ENCODE assay signal across 20 mouse cellular contexts in the genomic region with DNA sequence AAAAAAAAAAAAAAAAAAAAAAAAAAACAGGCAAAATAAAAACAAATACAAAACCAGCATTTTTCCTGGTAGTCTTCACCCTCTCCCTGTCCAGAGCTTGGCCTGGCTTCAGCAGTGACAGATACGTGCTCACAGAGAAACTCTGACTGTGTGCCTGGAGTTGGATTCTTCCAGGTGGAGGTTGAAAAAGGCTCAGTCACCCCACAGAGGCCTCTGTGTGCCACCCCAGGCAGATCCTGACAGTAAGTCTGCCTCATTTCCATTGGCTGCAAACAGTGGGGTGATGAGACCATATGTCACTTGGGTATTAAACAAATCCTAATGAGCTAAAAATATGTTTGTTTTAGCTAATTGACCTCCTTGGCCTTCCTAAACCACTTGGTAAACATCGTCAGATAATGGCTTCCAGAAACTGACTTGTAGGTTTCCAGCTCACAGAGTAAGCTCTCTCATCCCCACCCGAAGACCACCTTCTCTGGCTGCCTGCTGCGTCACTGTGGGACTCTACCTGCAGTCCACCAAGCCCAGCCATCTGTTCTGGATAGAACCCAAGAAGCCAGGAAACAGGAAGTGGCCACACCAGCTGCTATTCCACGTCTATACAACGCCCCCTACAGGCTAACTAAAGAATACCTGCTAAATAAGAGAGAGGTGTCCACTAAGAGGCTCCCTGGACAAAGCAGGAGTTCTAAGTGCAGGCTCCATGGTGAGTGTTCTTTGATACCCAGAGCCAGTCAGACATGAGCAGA. TPM values are rescaled to one million over a fixed set of nuclear protein-coding genes. Genes with fewer than 3 reads are reported as not detected.
DNase-seq lines count a peak whose midpoint lies in the region; ATAC-seq and TF ChIP-seq lines count a peak whose summit lies in the region.
"Had no signal": no experiment of that assay in that cellular context is flagged by ENCODE, and none has a peak within 500 bp of the region (broad histone marks: within the 10 kb centered on the region; RNA-seq: fewer than 3 reads in every experiment).

No protein-coding gene starts in this region.

- no peaks in the 10 kb centered on the region for H3K4me1 ChIP-seq in intestine, postnatal 0 days (replicated peaks; ENCODE audit: control insufficient read depth, insufficient read depth, low read length)
- no peaks in the 10 kb centered on the region for H3K4me1 ChIP-seq in intestine, embryonic 16.5 days (ENCODE audit: control insufficient read depth, insufficient read depth, low read length)
- peaks cover 6% of the 10 kb centered on the region; the same call in 1 of the 2 replicates for H3K4me1 ChIP-seq in cerebellum, adult 2 months (ENCODE audit: control insufficient read depth, insufficient read depth, low read length)
- H3K4me1 ChIP-seq: kidney, embryonic 15.5 days; liver, embryonic 13.5 days had no signal

- no peaks in the 10 kb centered on the region for H3K9me3 ChIP-seq in intestine, postnatal 0 days (ENCODE audit: control insufficient read depth)
- H3K9me3 ChIP-seq in intestine, embryonic 16.5 days (ENCODE audit: control insufficient read depth, low read length), result no peaks in the 10 kb centered on the region
- H3K9me3 ChIP-seq: kidney, embryonic 15.5 days; liver, embryonic 13.5 days; midbrain, embryonic 13.5 days had no signal

- no peak for ATAC-seq in intestine, postnatal 0 days
- no peak for ATAC-seq in intestine, embryonic 16.5 days
- ATAC-seq: midbrain, embryonic 13.5 days had no signal

- DNase-seq in retina, adult 2 months (ENCODE audit: low read depth, low spot score), result peak; percentile 80
- DNase-seq in retina, embryonic 14.5 days (ENCODE audit: low spot score), result no peak
- peak; percentile 37 to 55 for DNase-seq in cerebellum, adult 2 months
- peak; percentile 59 for DNase-seq in retina, postnatal 7 days (ENCODE audit: low read depth, low spot score)
- DNase-seq in kidney, postnatal 25 days, result no peak
- no peak for DNase-seq in left cerebral cortex, postnatal 4 days
- DNase-seq: adrenal gland, postnatal 10 days; embryo, embryonic 11 days; gastrocnemius, postnatal 10 days; heart, postnatal 36 days; liver, embryonic 13.5 days; lung, postnatal 4 days had no signal

- no peaks in the 10 kb centered on the region for H3K36me3 ChIP-seq in intestine, postnatal 0 days (ENCODE audit: control insufficient read depth, insufficient read depth)
- no peaks in the 10 kb centered on the region for H3K36me3 ChIP-seq in intestine, embryonic 16.5 days (ENCODE audit: control insufficient read depth, insufficient read depth, low read length)
- H3K36me3 ChIP-seq: kidney, embryonic 15.5 days; liver, embryonic 13.5 days; midbrain, embryonic 13.5 days had no signal

- H3K4me3 ChIP-seq in intestine, postnatal 0 days (ENCODE audit: low read depth, low read length), result no peak overlapping the region
- H3K4me3 ChIP-seq in intestine, embryonic 16.5 days (ENCODE audit: low read length), result no peak overlapping the region
- H3K4me3 ChIP-seq in cerebellum, adult 2 months (replicated peaks; ENCODE audit: insufficient read depth, low read depth, low read length), result no peak overlapping the region
- H3K4me3 ChIP-seq: kidney, embryonic 15.5 days; liver, embryonic 13.5 days; midbrain, embryonic 13.5 days had no signal

- TF ChIP-seq POLR2A in cerebellum, adult 2 months (IDR thresholded peaks at IDR 0.05; ENCODE audit: borderline replicate concordance, insufficient read depth, low read length), result no peak

- H3K9ac ChIP-seq in intestine, postnatal 0 days (ENCODE audit: low read depth, low read length), result no peak overlapping the region
- no peak overlapping the region for H3K9ac ChIP-seq in intestine, embryonic 16.5 days (ENCODE audit: low read depth, low read length)
- H3K9ac ChIP-seq: kidney, embryonic 15.5 days; liver, embryonic 13.5 days; midbrain, embryonic 13.5 days had no signal

- intact Hi-C loops in left cerebral cortex, postnatal 4 days (cut with DNase I), result no loop called here

- H3K27ac ChIP-seq in intestine, postnatal 0 days (ENCODE audit: low read depth, low read length), result no peak overlapping the region
- no peak overlapping the region for H3K27ac ChIP-seq in intestine, embryonic 16.5 days (ENCODE audit: low read length)
- no peak overlapping the region for H3K27ac ChIP-seq in cerebellum, adult 2 months (ENCODE audit: insufficient read depth, low read length)
- H3K27ac ChIP-seq: kidney, embryonic 15.5 days; liver, embryonic 13.5 days; midbrain, embryonic 13.5 days had no signal

- no peaks in the 10 kb centered on the region for H3K27me3 ChIP-seq in intestine, postnatal 0 days (replicated peaks; ENCODE audit: control insufficient read depth, insufficient read depth, low read length)
- no peaks in the 10 kb centered on the region for H3K27me3 ChIP-seq in intestine, embryonic 16.5 days (replicated peaks; ENCODE audit: control insufficient read depth, insufficient read depth, low read length)
- H3K27me3 ChIP-seq in cerebellum, adult 2 months (ENCODE audit: control insufficient read depth, insufficient read depth, low read length), result no peaks in the 10 kb centered on the region
- H3K27me3 ChIP-seq: kidney, embryonic 15.5 days; liver, embryonic 13.5 days; midbrain, embryonic 13.5 days had no signal

- H3K4me2 ChIP-seq in intestine, postnatal 0 days (replicated peaks; ENCODE audit: low read depth), result no peak overlapping the region
- no peak overlapping the region for H3K4me2 ChIP-seq in intestine, embryonic 16.5 days (ENCODE audit: low read depth, low read length)
- H3K4me2 ChIP-seq: heart, embryonic 11.5 days; kidney, embryonic 15.5 days; liver, embryonic 13.5 days; midbrain, embryonic 13.5 days had no signal

- peak; percentile 36 for TF ChIP-seq CTCF in intestine, postnatal 0 days (IDR thresholded peaks at IDR 0.05; ENCODE audit: low read depth)
- TF ChIP-seq CTCF in cerebellum, adult 2 months (IDR thresholded peaks at IDR 0.05; ENCODE audit: borderline replicate concordance, insufficient read depth, low read depth, low read length), result peak; percentile 13; the same call in 1 of the 2 replicates

- WGBS in intestine, postnatal 0 days, result 42% methylated on average over 6 of the region's 6 CpGs
- 48% methylated on average over 6 of the region's 6 CpGs for WGBS in intestine, embryonic 16.5 days
- 11% methylated on average over 6 of the region's 6 CpGs for WGBS in cerebellum, adult 2 months

RNA-seq across cellular contexts. Expression of a gene that starts 1.4 kb away (rescaled TPM):
- not detected in 2 replicates for polyA plus RNA-seq in intestine, postnatal 0 days (2015; fragmentation: Nextera tagmentation; extraction: Ambion mirVana)
- polyA plus RNA-seq in intestine, embryonic 16.5 days (2015; fragmentation: Nextera tagmentation; extraction: Ambion mirVana), result not detected in 2 replicates
- polyA plus RNA-seq in cerebellum, adult 2 months (2012; rRNA removed), result 0.05 TPM in 1 of 2 replicates, not detected in the other
- total RNA-seq in left cerebral cortex, postnatal 4 days (2021), result under 1 TPM in 1 of 2 experiments, not detected in 1; 0.08 TPM
- total RNA-seq: gastrocnemius, postnatal 10 days; heart, postnatal 36 days; left cerebral cortex, postnatal 14 days; MEL had no signal
- polyA plus RNA-seq: kidney, embryonic 15.5 days; midbrain, embryonic 13.5 days; thymus, postnatal 0 days had no signal

RNA-seq across cellular contexts. Expression of a gene that starts 11.6 kb away (rescaled TPM):
- polyA plus RNA-seq in intestine, postnatal 0 days (2015; fragmentation: Nextera tagmentation; extraction: Ambion mirVana), result not detected in 2 replicates
- polyA plus RNA-seq in intestine, embryonic 16.5 days (2015; fragmentation: Nextera tagmentation; extraction: Ambion mirVana), result 0.11 and 0.34 TPM in 2 replicates
- 0.03 TPM in 1 of 2 replicates, not detected in the other for polyA plus RNA-seq in cerebellum, adult 2 months (2012; rRNA removed)
- not detected for total RNA-seq in left cerebral cortex, postnatal 4 days (2021)
- total RNA-seq: gastrocnemius, postnatal 10 days; left cerebral cortex, postnatal 14 days; MEL had no signal
- polyA plus RNA-seq: midbrain, embryonic 13.5 days; thymus, postnatal 0 days had no signal

RNA-seq across cellular contexts. Expression of a gene that starts 26.2 kb away (rescaled TPM):
- 0.07 and 0.09 TPM in 2 replicates for polyA plus RNA-seq in intestine, postnatal 0 days (2015; fragmentation: Nextera tagmentation; extraction: Ambion mirVana)
- polyA plus RNA-seq in intestine, embryonic 16.5 days (2015; fragmentation: Nextera tagmentation; extraction: Ambion mirVana), result 0.12 TPM in 2 replicates
- polyA plus RNA-seq in cerebellum, adult 2 months (2012; rRNA removed), result 2.1 and 2.3 TPM in 2 replicates
- total RNA-seq in left cerebral cortex, postnatal 4 days (2021), result 1 to 10 TPM; 2.3 to 2.9 TPM
- total RNA-seq: heart, postnatal 36 days; MEL had no signal
- polyA plus RNA-seq: heart, embryonic 11.5 days; liver, embryonic 13.5 days; thymus, postnatal 0 days had no signal

RNA-seq across cellular contexts. Expression of a gene that starts 29.0 kb away (rescaled TPM):
- polyA plus RNA-seq in intestine, postnatal 0 days (2015; fragmentation: Nextera tagmentation; extraction: Ambion mirVana), result 4.4 TPM in 2 replicates
- polyA plus RNA-seq in intestine, embryonic 16.5 days (2015; fragmentation: Nextera tagmentation; extraction: Ambion mirVana), result 6.6 and 6.9 TPM in 2 replicates
- 39.3 and 59.5 TPM in 2 replicates for polyA plus RNA-seq in cerebellum, adult 2 months (2012; rRNA removed)
- total RNA-seq in left cerebral cortex, postnatal 4 days (2021), result 1 to 10 TPM; 7.7 to 9.2 TPM
- total RNA-seq: MEL had no signal

Comparison
In these comparisons a context has a peak if more than half of its experiments do, and no peak if none do; other contexts are left out.
1. DNase-seq: peak in retina, adult 2 months (single experiment), cerebellum, adult 2 months (2 of 2) and retina, postnatal 7 days (single experiment); none in retina, embryonic 14.5 days (single experiment), kidney, postnatal 25 days (0 of 2) and left cerebral cortex, postnatal 4 days (single experiment).